Mouse (Mus musculus): ENCODE results near the gene Tmcc3.
A peak's percentile ranks its signal among the peaks of the same experiment; 100 is the strongest.

Gene Tmcc3

DNA sequence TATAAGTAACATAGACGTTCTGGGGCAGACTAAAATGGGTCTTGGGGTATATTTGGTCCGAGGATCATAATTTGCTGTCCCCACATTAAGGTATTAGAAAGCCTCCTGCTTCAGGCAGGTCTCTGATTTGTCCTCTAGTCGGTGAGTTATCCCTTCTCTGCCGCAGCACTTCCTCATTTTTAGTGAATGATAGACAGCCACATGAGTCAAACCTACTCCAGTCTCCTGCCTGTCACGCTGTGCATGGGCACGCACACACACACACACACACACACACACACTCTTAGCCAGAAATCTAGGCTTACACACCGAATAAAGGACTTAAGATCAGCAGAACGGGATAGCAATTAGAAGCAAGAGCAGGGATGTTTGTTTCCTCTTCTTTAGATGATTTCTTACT is 21.6 kb downstream of the Tmcc3 start:
- DNase-seq, result no peak

DNA sequence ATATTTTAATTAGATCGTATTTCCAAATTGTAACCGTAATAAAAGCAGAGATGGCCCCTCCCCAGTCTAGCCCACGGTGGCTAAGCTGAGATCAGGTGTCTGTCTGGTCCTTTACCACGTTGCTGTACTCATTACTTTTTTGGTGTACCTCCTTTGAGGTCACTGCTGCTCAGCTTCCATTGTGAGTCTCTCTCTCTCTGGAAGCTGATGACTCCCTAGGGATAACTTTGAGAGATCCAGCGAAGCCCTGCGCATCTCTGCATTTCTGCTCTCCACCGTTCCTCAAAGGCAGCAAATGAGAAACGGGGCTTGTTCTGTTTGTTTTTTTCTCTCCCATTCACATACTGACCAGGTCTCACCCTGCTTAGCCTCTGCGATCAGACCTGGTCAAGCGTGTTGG is 23.3 kb downstream of the Tmcc3 start:
- no peak for DNase-seq

DNA sequence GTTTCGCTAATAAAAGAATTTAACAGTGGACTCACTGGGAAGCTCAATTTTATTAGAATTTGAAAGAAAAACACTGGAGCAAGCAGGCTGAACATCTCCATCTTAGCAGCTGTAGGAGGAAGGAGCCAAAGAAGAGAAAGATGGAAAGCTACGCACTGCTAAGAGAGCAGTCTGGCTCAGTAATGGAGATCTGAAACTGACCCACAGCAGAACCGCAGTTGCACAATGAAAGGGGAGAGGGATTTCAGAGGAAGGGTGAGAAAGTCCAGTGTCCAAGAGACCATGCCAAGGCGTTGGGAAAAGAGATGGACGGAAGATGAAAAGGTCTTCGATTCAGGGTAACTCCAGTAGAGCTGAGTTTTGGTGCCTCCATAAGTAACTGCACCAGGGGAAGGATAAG is 24.3 kb downstream of the Tmcc3 start:
- DNase-seq, result no peak

DNA sequence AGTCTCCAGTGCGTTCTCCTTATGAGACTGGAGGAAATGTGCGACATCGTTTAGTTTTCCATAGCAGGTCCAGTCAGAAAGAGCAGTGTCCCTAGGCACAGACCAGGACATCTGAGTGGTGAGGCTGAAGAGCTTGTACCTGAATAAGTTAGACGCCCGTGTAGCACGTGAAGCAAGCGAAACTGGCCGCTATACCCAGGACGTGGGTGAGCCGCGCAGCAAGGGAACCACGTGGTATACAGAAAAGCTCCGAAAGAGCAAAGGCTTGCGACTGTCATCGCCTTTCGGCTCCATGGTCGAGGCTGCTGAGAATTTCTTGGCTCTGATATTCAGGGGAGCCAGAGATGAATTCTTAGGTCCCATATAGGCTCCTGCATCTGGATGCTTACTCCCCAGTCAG is 29.8 kb downstream of the Tmcc3 start:
- no peak for DNase-seq

DNA sequence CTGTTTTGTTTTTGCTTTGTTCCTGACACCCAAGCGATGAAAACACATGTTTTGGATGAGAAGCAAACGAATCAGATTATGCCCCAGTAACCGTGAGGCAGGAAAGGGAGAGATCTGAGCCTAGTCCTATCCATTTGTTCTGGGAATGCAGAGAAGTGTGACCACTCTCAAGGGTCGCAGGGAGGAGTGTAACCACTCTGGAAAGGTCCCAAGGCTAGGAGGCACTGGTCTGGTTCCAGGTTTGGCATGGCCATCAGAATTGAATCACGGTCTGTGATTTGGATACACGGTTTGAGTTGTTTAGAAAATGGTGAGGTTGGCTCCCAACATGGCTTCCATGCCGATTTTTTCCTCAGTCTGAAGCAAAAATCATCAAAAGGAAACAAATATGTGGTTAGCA is 30.5 kb downstream of the Tmcc3 start:
- DNase-seq, result no peak

DNA sequence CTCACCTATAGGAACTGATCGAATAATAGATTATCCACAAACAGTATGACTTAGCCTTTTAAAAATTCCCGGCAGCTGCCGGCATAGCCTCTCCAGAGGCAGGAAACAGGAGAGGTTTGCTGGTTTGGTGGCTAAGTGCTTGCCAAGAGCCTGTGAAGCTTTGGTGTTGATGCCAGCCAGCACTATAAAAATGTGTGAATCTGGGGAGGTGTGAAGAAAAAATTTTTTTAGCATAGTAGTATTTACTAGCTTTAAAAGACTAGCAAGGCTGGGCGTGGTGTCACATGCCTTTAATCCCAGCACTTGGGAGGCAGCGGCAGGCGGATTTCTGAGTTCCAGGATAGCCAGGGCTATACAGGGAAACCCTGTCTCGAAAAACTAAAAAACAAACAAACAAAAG is 31.8 kb downstream of the Tmcc3 start:
- DNase-seq, result no peak

DNA sequence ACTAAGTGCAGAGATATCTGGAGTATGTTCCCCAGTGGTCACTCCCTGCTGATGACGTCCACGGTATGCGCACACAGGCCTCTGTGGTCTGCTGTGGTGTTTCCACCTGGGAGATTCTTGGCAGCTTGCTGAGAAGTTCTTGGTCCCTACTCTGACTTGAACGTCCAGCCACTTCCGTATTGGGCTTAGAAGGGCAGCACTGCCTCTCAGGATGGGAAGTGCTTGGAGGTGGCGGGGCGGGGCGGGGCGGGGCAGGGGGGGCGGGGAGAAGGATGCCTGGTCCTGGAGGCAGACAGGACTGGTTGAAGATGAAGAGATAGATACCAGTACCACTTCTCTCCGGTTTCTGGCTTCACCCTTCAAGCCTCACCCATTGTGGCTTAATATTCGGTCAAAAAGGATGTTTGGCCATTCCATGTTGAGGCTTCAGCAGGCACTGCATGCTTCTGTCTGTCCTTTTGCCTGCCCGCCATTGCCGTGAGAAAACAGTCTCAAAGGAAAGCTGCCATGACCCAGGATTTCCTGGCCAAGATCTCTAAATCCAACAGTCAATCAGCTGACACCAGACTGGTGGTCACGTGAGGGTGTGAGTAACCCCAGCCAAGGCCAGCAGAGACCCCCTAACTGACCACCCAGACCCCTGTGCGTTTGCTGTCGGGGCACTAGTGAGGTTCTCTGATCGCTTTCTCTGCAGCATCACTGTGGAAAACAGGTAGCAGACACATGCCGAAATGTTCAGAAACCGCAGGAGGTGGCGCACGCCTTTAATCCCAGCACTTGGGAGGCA is 33.1 kb downstream of the Tmcc3 start:
- DNase-seq, result no peak

DNA sequence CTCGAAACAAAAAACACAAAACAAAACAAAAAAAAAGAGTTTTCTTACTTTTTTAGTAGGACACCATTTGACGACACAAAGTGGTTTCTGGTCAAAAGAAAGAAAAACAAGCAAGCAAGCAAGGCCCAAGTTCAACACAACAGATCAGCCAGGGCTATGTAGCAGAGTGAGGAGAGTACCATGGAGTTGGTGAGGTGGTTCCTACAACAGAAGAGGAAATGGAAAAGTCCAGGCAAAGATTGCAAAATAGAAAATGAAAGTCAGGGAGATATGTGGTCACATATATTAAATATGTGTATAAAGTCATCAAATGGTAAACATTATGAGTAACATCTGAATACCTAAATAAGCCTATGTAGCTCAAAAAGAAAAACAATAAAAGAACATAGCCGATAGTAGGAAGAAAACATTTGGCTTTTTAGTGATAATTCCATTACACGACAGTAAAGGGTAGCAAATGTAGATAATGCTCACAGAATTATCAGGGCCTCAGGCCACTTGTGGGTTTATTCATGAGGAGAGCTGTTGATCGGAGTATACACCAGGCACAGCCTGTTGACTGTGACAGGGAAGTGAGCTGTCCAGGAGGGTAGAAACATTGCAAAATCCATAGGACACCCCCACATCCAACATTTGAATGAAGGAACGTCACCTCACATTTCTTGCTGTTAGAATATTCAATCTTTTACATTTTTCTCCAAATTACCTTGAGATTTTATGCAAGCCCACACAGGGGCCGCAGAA is 33.9 kb downstream of the Tmcc3 start:
- DNase-seq, result no peak

DNA sequence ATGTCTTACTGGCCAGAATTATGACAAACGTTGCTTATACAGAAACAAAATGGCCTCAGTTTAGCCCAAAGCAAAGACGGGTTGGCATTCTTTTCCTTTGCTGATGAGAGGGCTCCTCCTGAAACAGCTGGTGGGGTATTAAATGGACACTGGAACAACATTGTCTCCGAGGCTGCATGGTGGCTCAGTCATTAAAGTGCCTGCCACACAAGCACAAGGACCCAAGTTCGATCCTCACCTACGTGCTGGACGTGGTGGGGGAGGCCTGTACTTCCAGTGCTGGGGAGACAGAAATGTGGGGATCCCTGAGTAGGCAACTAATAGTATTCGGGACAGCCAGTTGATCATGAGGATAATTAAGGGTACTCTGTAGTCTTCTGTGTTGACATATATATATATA is 34.8 kb downstream of the Tmcc3 start:
- no peak for DNase-seq

DNA sequence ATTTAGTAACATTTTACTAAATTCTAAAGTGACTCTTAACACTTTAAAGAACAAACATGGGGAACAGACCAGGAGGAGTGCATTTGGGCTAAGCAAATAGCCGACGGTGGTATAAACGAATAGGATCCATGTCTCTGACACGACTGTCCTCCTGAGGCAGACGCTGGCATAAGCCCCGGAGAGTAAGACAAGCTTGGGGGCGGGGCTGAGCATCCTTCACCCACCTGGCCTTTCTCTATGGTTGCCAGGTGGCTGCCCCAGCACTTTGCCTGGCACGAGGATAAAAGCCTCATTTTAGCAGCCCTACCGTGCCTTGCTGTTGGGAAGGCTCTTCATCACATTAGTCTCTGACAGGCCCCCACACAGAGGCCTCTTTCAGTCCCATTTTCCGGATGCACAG is 35.5 kb downstream of the Tmcc3 start:
- no peak for DNase-seq

DNA sequence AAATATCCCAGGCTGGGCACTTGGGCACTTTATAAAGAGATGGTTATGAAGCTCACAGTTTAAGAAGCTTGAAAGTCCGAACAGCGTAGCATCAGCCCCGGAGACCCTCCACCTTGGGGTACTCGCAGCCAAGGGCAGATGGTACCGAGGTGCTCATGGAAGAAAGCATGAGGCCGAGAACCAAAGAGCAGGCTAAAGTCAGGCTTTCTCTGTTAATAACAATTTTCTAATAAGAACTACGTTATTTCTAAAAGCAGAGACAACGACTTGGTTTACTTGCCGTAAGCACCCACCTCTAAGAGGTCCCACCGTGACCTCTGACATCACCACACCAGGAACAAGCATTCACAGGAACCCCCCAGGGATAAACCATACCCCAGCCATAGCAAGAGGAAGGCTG is 36.2 kb downstream of the Tmcc3 start:
- DNase-seq, result no peak

DNA sequence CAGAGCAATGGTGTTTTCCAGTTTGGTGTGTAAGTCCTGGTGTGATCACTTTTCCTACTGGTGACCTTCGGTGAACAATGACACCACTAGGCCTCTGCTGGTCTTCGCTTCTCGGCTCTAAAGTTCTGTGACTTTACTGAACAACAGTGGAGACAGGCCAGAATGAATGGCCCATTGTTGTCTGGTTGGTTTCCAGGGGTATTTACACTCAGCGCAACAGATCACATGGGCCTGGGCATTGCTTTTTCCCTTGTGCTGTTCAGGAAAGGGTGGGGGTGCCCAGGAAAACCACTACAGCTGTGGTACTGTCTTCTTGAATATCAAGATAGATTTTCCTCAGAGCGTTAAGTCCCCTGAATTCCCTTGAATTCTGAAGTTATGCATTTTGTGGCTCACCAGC is 38.5 kb downstream of the Tmcc3 start:
- no peak for DNase-seq

DNA sequence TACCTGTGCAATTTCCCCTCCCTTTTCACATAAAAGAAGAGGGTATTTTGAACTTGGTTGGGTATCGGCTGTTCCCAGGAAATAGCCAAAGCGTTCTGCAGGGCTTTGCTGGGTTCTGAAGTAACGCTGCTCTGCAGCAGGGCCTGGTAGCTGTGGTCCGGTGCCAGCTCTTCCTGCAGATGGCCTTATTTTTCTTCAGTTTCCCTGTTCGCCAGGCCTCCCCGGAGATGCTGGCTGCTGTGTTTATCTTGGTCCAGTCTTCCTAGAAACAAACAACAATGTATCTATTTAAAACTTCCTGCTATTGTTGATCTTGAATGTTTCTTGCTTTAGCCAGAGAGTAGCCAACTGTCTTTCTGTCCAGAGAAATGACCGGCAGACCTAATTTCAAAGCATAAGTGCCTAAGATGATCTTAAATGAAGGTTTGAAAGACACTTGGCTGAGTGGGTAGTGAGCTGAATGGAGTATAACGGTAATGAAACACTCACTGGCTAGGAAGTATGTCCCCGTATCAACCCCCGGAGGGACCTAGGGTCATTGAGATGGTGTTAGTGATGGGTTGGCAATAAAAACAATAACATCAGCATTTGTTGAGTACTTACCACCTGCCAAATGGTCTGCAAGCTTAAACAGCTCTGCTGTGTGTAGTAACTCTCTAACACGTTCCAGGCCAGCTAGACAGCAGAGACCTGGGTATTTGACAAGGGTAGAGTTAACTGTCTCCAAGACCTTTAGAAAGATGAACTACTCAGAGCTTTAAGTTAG is 39.3 kb downstream of the Tmcc3 start:
- peak; percentile 55 for DNase-seq

DNA sequence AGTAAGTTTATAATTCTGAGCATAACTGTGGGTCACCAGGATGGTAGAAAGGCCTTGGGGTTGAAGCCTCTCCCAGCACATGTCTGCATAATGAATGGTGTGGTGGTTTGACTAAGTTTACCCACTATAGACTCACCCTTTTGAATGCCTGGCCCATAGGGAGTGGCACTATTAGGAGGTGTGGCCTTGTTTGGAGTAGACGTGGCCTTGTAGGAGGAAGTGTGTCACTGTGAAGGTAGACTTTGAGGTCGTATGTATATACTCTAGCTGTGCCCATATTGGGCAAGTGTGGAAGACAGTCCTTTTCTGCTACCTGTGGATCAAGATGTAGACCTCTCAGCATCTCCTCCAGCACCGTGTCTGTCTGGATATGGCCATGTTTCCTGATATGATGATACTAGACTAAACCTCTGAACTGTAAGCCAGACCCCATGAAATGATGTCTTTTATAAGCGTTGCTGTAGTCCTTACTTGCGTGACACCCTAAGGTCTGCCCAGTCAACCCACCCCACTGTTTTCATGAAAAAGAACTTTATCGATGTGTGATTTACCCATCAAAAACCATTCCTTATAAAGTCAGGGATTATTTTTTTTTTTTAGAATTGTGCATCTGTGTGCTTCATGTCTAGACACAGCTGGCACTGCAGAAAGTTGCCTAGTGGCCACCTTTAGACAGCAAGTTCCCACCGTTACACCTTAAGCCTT is 40.6 kb downstream of the Tmcc3 start:
- DNase-seq, result no peak

DNA sequence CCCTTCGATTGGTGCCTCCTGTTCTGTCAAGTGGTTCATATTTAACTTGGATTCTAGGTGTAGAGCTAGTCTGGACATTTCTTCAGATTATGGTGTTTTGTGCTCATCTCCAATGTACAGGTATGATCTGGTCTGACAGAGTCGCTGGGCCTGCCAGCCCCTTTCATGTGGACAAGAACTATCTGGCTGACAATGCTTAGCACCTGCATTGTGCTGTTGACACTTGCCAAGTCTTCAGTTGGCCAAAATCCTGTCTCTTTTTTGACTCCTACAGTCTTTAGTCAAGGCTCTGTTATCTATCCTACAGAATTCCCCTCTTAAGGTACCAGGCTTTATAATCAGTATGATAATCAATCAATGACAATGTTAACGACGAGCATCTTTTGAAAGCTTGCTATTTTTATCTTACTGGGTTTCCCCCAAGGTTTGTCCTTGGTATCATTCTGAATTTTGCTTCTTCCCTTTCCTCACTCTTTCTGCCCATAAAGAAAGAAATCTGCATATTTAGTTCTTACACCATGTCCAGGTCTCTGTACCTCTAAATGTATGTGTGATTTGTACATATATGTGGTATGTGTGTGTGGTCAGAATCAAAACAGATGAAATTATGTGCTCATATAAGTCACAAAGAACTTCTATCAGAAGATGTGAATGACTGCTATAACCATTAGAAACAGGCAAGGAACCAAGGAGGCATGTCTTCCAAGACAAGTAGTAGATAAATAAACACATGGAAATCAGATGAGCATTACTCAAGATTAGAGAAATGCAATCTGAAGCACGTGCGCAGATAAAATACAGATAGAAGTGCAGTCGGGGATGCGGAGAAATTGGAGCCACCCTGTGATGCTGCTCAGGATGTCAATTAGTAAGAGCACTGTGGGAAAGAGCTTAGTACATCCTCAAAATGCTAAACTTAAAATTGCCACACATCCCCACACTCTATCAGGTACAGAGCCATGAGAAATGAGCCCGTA is 41.4 kb downstream of the Tmcc3 start:
- DNase-seq, result no peak

DNA sequence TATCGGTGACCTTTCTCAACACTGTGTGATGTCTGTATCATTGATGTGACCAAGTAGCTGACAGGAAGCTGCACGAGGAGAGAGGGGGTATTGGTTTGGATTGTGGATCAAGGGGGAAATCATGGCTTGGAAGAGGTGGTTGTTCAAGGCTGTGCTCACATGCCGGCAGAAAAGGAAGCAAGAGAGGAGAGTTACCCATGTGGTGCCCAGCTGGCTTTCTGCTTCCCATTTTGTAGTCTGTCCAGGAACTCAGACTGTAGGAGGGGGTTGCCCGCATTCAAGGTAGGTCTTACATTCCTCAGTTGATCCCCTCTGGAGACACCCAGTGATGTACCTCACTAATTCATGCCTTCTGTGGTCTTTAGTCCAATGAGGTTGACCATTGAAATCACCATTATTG is 42.3 kb downstream of the Tmcc3 start:
- DNase-seq, result no peak

DNA sequence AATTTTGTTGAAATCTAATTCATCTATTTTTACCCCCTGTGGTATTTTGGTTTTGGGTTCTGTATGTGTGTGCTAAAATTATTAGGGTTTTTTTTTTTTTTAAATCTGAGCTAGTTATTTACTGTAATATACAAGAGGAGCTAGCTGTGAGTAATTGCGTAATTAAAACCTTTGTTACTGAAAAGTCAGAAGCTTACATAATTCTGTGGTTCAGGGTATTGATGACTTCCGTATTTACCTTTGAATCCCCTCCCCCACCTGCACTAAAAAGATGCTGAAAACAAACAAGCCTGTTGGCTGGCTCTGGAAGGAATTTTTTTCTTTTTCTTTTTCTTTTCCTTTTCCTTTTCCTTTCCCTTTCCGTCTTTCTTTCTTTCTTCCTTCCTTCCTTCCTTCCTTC is 42.7 kb downstream of the Tmcc3 start:
- no peak for DNase-seq

DNA sequence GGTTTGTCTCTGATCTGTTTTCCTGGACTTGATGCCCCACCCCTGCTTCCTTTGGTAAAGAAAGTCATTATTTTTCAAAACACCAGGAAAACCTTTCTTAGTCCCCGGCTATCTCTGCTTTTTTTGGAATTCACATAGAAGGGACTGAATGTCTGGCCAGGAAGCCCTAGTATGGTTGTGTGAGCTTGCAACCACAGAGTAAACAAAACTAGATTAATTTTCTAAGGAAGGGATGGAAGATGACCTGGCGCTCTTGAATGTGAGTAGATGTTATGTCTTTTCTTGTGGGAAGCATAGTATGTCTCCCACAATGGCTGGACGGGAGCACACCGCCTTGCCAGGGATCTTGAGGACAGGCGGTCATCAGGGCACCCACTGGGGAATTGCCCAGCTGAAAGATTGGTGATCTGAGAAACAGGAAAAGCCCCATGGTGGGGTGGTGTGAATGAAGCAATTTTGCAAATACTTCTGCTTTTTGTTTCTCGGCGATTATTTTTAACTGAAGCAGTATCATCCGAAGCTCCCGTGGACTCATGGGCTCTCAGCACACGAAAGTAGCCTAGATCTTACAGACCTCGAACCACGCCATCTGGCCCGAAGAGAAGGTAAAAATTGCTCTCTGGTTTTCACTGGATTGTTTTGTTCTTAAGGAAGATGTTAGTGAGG is 44.9 kb downstream of the Tmcc3 start:
- DNase-seq, result no peak

DNA sequence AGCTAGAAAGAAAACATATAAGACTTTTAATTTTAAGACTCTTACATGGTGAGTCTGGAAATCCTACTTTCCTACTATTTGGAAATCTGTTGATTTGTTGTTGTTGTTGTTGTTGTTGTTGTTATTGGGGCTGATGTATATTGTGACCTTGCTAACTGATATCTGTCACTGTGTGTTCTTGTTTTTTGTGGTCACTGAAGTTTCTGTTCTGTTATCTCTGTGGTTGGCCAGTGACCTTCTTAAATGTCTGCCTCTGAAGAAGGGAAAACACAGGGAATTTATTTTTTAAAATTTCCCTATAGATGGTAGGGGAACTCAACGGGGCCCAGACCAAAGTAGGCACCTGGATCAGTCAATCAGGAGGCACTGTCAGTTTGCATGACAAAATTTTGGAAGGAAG is 48.9 kb downstream of the Tmcc3 start:
- no peak for DNase-seq

DNA sequence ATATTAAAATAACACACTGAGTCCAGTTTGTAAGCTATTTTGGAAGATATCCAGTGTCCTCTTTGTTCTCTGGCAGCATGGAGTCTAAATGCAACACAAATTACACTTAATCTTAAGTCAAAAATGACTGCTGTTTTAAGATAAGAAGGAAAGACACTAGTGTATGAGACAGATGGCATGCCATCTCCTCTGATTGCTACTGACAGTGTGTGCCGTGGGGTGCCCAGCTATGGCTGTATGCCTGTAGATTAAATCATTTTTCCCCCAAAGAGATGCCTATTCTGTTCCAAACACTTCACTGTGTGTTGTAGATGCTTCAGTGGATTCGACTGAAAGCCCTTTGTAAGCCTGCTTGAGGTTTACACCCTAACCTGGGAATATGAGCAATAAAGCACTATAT is 59.5 kb downstream of the Tmcc3 start:
- peak; percentile 63 for DNase-seq

DNA sequence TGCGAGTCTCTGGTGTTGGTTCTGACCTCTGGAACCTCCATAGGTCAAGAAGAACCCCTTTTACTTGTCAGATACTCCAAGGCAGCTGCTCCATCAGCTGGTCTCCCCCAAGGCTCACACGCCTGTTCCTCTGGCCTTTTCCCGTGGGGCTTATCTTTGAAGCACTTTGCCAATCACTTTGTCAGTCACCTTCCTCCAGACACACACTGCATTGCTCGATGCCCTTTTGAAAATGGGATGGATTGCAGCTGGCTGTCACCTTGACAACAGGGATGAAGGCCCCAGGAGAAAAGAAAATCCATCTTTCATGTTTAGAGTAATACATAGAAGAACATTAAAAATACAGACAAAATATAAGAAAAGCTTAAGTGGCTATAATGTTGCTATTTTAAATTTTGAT is 65.2 kb downstream of the Tmcc3 start:
- no peak for DNase-seq
